Mouse (Mus musculus): ENCODE results near the gene Cyp26c1. TPM values are rescaled to one million over a fixed set of nuclear protein-coding genes. Genes with fewer than 3 reads are reported as not detected.

Gene Cyp26c1
- total RNA-seq, 4 experiments from 2014 or later = 0.19 TPM; not detected in 3

DNA sequence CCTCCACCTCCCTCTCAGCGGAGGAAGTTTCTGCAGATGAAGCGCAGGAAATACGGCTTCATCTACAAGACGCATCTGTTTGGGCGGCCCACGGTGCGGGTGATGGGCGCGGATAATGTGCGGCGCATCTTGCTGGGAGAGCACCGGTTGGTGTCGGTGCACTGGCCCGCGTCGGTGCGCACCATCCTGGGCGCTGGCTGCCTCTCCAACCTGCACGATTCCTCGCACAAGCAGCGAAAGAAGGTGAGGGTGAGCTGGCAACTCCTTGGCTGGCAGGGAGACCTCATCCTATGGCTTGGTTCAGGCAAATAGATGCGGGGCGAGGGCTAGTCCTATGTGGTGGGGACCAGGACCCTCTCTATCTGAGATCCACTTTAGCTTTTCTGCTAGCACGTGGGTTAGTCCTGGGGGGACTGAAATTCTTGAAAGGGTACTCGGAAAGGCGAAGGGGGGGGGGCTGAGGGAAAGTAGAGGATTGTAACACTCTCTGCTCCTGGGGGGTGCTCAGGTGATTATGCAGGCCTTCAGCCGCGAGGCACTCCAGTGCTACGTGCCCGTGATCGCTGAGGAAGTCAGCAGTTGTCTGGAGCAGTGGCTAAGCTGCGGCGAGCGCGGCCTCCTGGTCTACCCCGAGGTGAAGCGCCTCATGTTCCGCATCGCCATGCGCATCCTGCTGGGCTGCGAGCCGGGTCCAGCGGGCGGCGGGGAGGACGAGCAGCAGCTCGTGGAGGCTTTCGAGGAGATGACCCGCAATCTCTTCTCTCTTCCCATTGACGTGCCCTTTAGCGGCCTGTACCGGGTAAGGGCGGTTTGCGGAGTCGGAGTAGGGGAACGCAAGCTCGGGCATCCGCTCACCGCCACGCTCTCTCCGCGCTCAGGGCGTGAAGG is 13.1 kb downstream of the Cyp26c1 start:
- no peak for DNase-seq (ENCODE audit: low spot score in 2 of 2)

DNA sequence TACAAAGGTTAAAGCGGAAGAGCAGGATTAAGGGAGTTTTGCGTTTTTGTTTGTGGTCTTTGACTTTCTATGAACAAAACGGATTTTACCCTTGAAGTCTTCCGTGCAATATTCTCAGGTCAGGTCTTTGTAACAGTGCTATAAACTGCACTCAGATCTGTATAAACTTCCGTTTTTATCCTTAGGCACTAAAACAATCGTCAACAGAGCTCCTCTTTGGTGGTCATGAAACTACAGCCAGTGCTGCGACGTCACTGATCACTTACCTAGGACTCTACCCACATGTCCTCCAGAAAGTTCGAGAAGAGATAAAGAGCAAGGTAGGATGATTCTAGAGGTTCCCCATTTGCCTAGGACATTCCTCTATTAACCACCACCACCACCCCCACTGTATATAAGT is 14.3 kb downstream of the Cyp26c1 start:
- no peak for DNase-seq (ENCODE audit: low spot score in 2 of 2)

DNA sequence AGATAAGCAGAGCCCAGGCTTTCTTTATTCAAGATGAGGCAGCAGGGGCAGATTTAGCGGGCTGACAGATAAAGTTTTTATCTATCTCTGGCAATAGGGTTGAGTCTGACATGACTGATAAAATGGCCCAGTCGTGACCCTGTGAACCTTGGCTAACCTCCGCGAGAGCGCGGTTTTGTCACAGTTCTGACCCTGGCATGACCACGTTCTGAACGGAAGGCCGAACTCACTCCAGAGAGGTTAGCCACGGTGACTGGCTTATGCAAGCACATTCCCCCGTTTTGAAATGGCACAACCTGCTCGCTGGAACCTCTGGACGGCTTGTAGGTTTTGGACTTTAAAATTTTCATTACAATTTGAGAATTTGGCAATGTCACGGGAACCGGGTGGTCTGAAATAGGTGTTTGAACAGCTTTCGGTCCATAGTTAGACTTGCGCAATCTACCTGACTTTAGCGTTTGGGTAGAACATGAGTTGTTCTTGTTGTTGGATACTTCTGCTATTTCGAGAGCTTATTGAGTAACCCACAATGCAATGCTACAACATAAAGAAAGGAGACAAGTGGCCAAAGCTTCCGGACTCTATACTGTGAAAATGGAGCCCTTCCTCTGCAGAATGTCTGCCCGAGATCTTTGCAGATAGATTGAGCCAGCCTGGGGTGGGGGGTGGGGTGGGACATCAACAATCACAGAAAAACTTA is 17.1 kb downstream of the Cyp26c1 start:
- DNase-seq (ENCODE audit: low spot score in 2 of 2) = no peak

DNA sequence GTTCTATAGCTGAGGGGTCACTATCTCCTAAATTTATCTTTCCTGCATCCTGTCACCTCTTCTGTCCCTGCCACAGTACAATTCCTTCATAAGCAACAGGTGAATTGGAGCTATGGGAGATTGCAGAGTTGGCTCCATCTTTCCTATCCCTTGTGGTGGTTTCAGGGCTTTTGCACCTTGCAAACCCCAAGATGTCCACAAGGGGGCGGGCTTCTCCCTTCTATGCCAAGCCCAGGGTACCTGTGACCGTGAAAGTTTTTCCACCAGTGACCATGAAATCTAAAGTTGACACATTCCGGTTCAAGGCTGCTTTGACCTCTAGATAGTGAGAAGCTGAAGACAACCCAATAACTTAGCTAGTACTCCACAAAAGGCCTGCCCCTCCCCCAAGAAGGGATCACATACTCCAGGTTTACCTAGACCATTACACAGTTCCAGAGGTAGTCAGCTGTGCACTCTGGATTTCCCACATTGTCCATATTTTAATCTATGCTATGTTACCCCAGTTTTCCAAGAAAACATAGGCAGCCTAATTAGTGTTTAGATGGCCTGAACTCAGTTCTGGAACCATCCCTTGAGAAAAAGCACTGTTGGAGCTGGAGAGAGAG is 18.6 kb downstream of the Cyp26c1 start:
- DNase-seq (ENCODE audit: low spot score in 2 of 2) = peak; percentile 32 to 69

DNA sequence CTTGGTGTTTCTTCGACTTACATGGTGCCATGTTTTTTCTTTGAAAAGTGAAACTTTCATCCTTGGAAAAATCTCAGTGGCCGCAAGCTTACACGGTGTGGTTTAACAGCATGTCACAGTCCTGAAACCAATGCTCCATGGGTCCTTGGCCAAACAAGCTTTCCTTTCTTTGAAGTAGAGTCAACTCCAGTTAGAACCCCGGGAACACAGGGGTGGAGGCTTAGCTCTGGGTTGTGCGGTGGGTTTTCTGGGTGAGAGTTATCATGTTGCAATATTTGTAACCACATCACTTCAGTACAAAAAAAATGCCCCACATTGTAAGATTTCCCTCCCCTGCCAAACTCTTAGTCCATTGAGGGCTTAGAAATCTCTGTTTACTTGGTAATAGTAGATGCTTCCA is 20.3 kb downstream of the Cyp26c1 start:
- DNase-seq (ENCODE audit: low spot score in 2 of 2) = no peak

DNA sequence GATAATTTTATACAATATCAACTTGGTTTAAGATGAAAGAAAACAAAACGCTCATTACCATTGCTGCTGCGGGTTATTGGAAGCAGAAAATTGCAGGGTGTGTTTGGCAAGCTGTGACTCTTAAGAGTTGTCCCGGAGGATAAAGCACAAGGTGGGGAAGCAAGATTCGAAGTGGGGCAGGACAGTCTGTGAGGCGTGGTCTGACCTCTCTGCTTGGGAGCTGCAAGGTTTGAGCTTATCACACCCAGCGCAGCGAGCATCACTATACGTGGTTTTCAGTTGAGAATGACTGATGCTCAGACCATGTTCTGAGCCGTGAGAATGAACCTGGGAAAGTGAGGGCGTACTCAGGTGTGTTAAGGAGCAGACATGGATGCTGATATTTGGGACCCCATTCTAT is 29.3 kb downstream of the Cyp26c1 start:
- DNase-seq (ENCODE audit: low spot score in 2 of 2) = no peak

DNA sequence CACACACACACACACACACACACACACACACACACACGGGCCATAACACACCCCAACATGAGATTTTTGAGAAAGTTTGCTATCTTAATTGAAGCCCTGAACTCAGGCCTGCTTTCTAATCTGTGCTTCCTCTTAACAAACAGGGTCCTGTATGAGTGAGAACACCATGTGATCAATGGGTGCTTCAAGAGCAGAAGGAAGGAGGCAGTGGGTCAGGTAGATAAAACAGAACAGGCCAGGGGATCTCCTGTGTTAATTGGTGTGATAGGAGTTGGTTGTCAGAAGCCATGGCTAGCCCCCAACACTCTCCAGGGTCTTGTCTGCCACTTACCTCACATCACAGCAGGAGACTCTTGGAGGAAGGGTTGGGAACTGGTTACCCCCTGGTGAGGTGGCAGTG is 30.6 kb downstream of the Cyp26c1 start:
- DNase-seq (ENCODE audit: low spot score in 2 of 2) = no peak

DNA sequence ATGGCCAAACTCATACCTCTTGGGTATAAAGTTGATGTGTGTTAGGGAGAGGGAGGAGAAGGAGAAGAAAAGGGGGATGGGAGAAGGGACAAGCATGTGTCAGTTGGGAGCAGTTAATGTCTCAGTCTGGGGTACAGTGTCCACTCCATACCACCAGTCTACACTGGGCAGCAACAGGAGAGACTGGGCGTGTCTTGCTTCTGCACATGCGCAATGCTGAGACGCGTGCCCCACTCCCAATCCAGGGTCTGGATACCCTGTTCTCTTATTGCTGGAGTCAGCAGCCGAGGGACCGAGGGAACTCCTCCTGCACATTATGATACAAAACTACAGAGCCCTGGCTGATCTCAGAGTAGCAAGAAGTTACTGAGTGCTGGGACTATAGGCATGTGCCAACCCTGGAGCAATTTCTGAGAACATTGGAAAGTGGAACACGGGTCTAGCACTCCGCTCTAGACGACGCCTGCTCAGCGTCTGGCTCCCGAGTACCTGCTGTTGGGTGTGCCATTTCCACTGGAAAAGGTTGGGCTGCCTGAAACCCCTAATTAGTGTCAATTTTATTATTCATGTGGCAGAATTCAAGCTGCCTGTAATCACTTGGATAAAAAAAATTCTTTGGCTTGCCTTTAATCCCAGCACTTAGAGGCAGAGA is 31.3 kb downstream of the Cyp26c1 start:
- DNase-seq (ENCODE audit: low spot score in 2 of 2) = no peak

DNA sequence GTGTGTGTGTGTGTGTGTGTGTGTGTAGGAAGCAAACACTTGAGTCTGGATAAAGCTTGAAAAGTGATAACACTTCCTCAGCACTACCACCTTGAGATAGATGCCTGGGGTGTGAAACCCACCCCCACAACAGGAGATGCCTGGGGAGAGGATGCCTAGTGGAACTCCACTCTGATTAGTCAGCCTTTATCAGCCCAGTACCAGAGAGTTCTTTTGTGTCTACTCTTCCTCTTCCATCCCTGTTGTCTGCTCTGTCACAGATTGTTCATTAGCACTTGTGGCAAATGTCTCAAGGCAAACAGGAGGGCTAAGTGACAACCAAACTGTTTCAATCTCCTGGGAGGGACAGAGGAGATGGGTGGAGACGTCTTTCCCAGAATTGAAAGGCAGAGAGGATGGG is 33.8 kb downstream of the Cyp26c1 start:
- DNase-seq (ENCODE audit: low spot score in 2 of 2) = no peak

DNA sequence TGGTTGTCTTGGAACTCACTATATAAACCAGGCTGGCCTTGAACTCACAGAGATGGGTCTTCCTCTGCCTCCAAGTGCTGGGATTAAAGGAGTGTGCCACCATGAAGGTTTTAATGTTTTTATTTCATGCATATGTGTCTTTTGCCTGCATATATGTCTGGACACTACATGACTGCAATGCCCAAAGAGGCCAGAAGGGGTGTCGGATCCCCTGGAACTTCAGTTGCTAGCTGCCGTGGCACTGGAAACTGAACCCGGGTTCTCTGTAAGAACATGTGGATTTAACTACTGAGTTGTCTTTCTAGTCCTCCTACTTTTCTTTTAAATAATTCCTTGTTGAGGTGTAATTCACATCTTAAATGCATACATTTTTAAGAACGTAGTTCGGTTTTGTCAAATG is 39.2 kb downstream of the Cyp26c1 start:
- DNase-seq (ENCODE audit: low spot score in 2 of 2) = no peak

DNA sequence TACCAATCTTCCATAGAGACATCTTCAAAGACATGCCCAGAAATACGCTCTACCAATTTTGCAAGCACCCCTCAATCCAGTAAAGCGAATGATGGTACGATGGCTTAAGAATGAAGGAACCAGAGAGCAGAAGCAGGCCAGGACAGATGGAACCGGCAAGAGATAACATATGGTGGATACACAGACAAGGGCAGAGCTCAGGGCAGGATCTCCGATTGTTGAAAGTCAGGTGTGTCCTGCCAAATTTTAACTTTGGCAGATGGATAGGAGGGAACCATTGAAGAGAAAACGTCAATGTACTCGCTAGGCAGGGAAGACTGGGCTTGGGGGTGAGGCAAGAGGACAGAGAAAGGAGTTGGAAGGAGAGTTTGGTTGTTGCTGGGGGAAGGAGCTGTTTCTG is 41.2 kb downstream of the Cyp26c1 start:
- DNase-seq (ENCODE audit: low spot score in 2 of 2) = no peak

DNA sequence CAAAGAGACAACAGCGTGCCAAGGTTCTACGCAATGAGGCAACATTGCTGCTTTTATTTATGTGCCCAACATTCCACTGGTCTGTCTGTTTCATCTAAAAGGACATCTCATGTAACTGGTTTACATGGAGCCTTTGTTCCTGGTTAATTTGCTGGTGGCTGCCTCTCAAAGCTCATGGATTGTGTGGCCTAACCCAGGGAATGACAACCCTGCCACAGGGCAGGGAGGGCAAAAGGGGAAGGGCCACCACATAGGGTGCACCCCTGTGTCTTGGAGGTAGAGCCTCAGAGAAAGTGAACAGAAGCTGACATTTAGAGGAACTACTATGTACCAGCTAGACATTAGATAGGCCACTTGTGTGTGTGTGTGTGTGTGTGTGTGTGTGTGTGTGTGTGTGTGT is 42.0 kb downstream of the Cyp26c1 start:
- no peak for DNase-seq (ENCODE audit: low spot score in 2 of 2)

DNA sequence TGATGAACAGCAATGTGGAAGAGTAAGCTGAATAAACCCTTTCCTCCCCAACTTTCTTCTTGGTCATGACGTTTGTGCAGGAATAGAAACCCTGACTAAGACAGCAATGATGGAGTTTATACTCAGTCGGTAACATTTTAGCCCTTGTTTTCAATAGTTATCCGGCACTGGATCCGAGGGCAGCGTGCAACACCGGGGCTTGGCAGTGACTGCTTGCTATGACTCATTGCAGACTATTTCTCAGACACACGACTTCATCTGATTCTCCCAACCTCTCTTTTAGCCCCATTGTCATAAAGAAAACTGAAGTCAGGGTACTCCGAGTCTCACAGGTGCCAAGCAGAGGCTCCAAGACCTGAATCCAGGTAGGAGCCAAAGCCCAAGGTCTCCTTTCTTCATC is 50.0 kb downstream of the Cyp26c1 start:
- DNase-seq (ENCODE audit: low spot score in 2 of 2) = no peak

DNA sequence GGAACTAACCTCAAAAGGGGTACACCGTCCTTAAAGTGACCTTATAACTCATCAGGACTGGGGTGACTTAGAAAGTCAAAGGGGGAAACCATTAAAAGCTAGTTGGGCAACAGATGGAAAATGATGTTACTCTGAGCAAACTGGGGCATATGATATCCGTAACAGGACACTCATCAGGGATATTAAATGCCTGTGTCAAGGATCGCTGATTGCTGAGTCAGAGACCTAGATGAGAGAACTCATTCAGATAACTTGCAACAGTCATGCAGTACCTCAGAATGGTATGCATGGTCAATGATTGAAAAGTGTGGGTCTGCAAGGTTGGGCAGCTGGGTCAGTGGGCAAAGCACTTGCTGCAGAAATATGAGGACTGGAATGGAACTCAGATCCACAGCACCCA is 53.2 kb downstream of the Cyp26c1 start:
- no peak for DNase-seq (ENCODE audit: low spot score in 2 of 2)

DNA sequence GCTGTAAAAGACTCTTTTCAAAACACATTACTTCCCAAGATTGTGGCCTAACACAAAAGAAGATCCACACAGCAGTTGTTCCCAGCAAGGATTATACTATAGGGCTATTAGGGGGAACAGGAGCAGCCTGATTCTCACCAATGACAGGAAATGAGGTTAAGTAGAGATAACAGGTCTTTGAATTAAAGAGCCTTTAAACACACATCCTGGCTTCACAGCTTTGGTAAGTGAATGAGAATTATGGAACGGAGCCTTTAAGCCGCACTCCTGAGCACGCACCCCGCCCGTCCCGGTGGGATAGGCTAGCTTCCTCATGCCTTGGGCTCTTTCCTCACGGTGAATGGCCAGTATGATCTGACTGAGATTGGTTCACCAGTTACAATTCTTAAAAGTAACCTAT is 54.7 kb downstream of the Cyp26c1 start:
- no peak for DNase-seq (ENCODE audit: low spot score in 2 of 2)

Other genes starting within 250 kb of the Cyp26c1 start
- 10 to 100 TPM; 47.4 to 51.6 (median 48.0) TPM for gene Exoc6, start 135.2 kb upstream of the Cyp26c1 start, total RNA-seq (2022)
- under 1 TPM; 0.51 to 0.74 (median 0.56) TPM for gene Cyp26a1, start 12.2 kb downstream of the Cyp26c1 start, total RNA-seq (2022)

Data from layer of hippocampus, adult 8-10 months (tissue).